23 mouse cellular contexts compared by ENCODE assay signal in genomic region chr10:117320571-117320981, GRCm38 (mm10). TPM values are rescaled to one million over a fixed set of nuclear protein-coding genes. Genes with fewer than 3 reads are reported as not detected.
DNase-seq lines count a peak whose midpoint lies in the region; ATAC-seq and TF ChIP-seq lines count a peak whose summit lies in the region.
"Had no signal": no experiment of that assay in that cellular context is flagged by ENCODE, and none has a peak within 500 bp of the region (broad histone marks: within the 10 kb centered on the region; RNA-seq: fewer than 3 reads in every experiment).

No protein-coding gene starts in this region.

- TF ChIP-seq POLR2A in bone marrow macrophage, adult 2 months (IDR thresholded peaks at IDR 0.05; ENCODE audit: borderline replicate concordance, low read depth, low read length), result no peak

- H3K4me2 ChIP-seq in intestine, postnatal 0 days (replicated peaks; ENCODE audit: low read depth), result no peak overlapping the region
- H3K4me2 ChIP-seq in intestine, embryonic 15.5 days (replicated peaks), result no peak overlapping the region
- no peak overlapping the region for H3K4me2 ChIP-seq in lung, postnatal 0 days (replicated peaks; ENCODE audit: low read depth, low read length)
- H3K4me2 ChIP-seq: embryonic facial prominence, embryonic 13.5 days; hindbrain, embryonic 13.5 days; liver, embryonic 11.5 days; lung, embryonic 14.5 days; neural tube, embryonic 15.5 days; stomach, embryonic 15.5 days had no signal

- H3K27me3 ChIP-seq in intestine, postnatal 0 days (replicated peaks; ENCODE audit: control insufficient read depth, insufficient read depth, low read length), result no peaks in the 10 kb centered on the region
- H3K27me3 ChIP-seq in intestine, embryonic 15.5 days (replicated peaks), result no peaks in the 10 kb centered on the region
- no peaks in the 10 kb centered on the region for H3K27me3 ChIP-seq in lung, postnatal 0 days (replicated peaks; ENCODE audit: insufficient read depth, low read length)
- H3K27me3 ChIP-seq: embryonic facial prominence, embryonic 13.5 days; hindbrain, embryonic 13.5 days; neural tube, embryonic 15.5 days; stomach, embryonic 15.5 days had no signal

- TF ChIP-seq EP300 in lung, postnatal 0 days (IDR thresholded peaks at IDR 0.05), result peak; percentile 93

- H3K9me3 ChIP-seq in intestine, postnatal 0 days (ENCODE audit: control insufficient read depth), result no peaks in the 10 kb centered on the region
- no peaks in the 10 kb centered on the region for H3K9me3 ChIP-seq in intestine, embryonic 15.5 days
- no peaks in the 10 kb centered on the region for H3K9me3 ChIP-seq in lung, postnatal 0 days (ENCODE audit: low read length)
- H3K9me3 ChIP-seq: embryonic facial prominence, embryonic 13.5 days; hindbrain, embryonic 13.5 days; neural tube, embryonic 15.5 days; stomach, embryonic 15.5 days had no signal

- no peak overlapping the region for H3K9ac ChIP-seq in intestine, postnatal 0 days (ENCODE audit: low read depth, low read length)
- no peak overlapping the region for H3K9ac ChIP-seq in intestine, embryonic 15.5 days
- H3K9ac ChIP-seq in lung, postnatal 0 days (replicated peaks; ENCODE audit: low read depth), result no peak overlapping the region
- H3K9ac ChIP-seq: embryonic facial prominence, embryonic 13.5 days; hindbrain, embryonic 13.5 days; lung, embryonic 14.5 days; neural tube, embryonic 15.5 days; stomach, embryonic 15.5 days had no signal

- no peak overlapping the region for H3K4me3 ChIP-seq in intestine, postnatal 0 days (ENCODE audit: low read depth, low read length)
- no peak overlapping the region for H3K4me3 ChIP-seq in intestine, embryonic 15.5 days (replicated peaks)
- no peak overlapping the region for H3K4me3 ChIP-seq in bone marrow macrophage, adult 2 months (ENCODE audit: insufficient read depth, low read length)
- H3K4me3 ChIP-seq in lung, postnatal 0 days (ENCODE audit: low read depth, low read length), result no peak overlapping the region
- H3K4me3 ChIP-seq: embryonic facial prominence, embryonic 13.5 days; hindbrain, embryonic 13.5 days; neural tube, embryonic 15.5 days; stomach, embryonic 15.5 days had no signal

- ATAC-seq in intestine, postnatal 0 days, result peak; percentile 31; the same call in 1 of the 2 replicates
- no peak for ATAC-seq in intestine, embryonic 15.5 days
- peak; percentile 88 for ATAC-seq in lung, postnatal 0 days
- ATAC-seq: CD4-positive, CD25-positive, alpha-beta regulatory T cell, adult 4 months; forebrain, embryonic 16.5 days; inflammation-experienced regulatory T-cells, adult 6 months; midbrain, embryonic 16.5 days had no signal

- DNase-seq in lung, postnatal 0 days (ENCODE audit: low spot score), result peak; percentile 86
- DNase-seq in retina, postnatal 1 day, result peak; percentile 58
- DNase-seq in urinary bladder, postnatal 25 days (ENCODE audit: low spot score), result no peak
- no peak for DNase-seq in urinary bladder, postnatal 10 days (ENCODE audit: low spot score)
- DNase-seq: cerebellum, adult 11 months; cerebellum, postnatal 10 days; gastrocnemius, postnatal 25 days; layer of hippocampus, postnatal 36 days; lung, embryonic 14.5 days; right cerebral cortex, postnatal 25 days had no signal

- TF ChIP-seq CTCF in intestine, postnatal 0 days (IDR thresholded peaks at IDR 0.05; ENCODE audit: low read depth), result no peak
- TF ChIP-seq CTCF in bone marrow macrophage, adult 2 months (IDR thresholded peaks at IDR 0.05; ENCODE audit: low read depth, low read length), result no peak
- TF ChIP-seq CTCF in lung, postnatal 0 days (IDR thresholded peaks at IDR 0.05), result no peak

- no peaks in the 10 kb centered on the region for H3K36me3 ChIP-seq in intestine, postnatal 0 days (ENCODE audit: control insufficient read depth, insufficient read depth)
- no peaks in the 10 kb centered on the region for H3K36me3 ChIP-seq in intestine, embryonic 15.5 days
- H3K36me3 ChIP-seq in lung, postnatal 0 days (ENCODE audit: insufficient read depth, low read length), result no peaks in the 10 kb centered on the region
- H3K36me3 ChIP-seq: embryonic facial prominence, embryonic 13.5 days; hindbrain, embryonic 13.5 days; neural tube, embryonic 15.5 days; stomach, embryonic 15.5 days had no signal

- no peaks in the 10 kb centered on the region for H3K4me1 ChIP-seq in intestine, postnatal 0 days (replicated peaks; ENCODE audit: control insufficient read depth, insufficient read depth, low read length)
- H3K4me1 ChIP-seq in intestine, embryonic 15.5 days (replicated peaks), result no peaks in the 10 kb centered on the region
- H3K4me1 ChIP-seq in bone marrow macrophage, adult 2 months (ENCODE audit: control insufficient read depth, insufficient read depth, low read length), result peaks cover 44% of the 10 kb centered on the region
- no peaks in the 10 kb centered on the region for H3K4me1 ChIP-seq in lung, postnatal 0 days (ENCODE audit: insufficient read depth, low read depth, low read length)
- H3K4me1 ChIP-seq: embryonic facial prominence, embryonic 13.5 days; hindbrain, embryonic 13.5 days; neural tube, embryonic 15.5 days; stomach, embryonic 15.5 days had no signal

- no peak overlapping the region for H3K27ac ChIP-seq in intestine, postnatal 0 days (ENCODE audit: low read depth, low read length)
- no peak overlapping the region for H3K27ac ChIP-seq in intestine, embryonic 15.5 days
- H3K27ac ChIP-seq in bone marrow macrophage, adult 2 months (ENCODE audit: insufficient read depth, low read depth, low read length), result peak overlapping the region; percentile 22
- no peak overlapping the region; the same call in 1 of the 2 replicates for H3K27ac ChIP-seq in lung, postnatal 0 days (ENCODE audit: low read length)
- H3K27ac ChIP-seq: embryonic facial prominence, embryonic 13.5 days; hindbrain, embryonic 13.5 days; neural tube, embryonic 15.5 days; stomach, embryonic 15.5 days had no signal

- WGBS in intestine, postnatal 0 days, result 61% methylated on average over 3 of the region's 3 CpGs
- WGBS in intestine, embryonic 15.5 days, result 83% methylated on average over 3 of the region's 3 CpGs
- WGBS in lung, postnatal 0 days, result 45% methylated on average over 3 of the region's 3 CpGs

RNA-seq across cellular contexts. Expression of gene Lyz1, which starts 27.9 kb away (rescaled TPM):
- 7.7 and 9.6 TPM in 2 replicates for polyA plus RNA-seq in intestine, postnatal 0 days (2015; fragmentation: Nextera tagmentation; extraction: Ambion mirVana)
- polyA plus RNA-seq in intestine, embryonic 15.5 days (2015; fragmentation: Nextera tagmentation; extraction: Ambion mirVana), result 12.9 and 15.4 TPM in 2 replicates
- 90.7 and 94.4 TPM in 2 replicates for polyA plus RNA-seq in bone marrow macrophage, adult 2 months (2012; ENCODE audit: insufficient read depth, insufficient read length, missing spikeins)
- polyA plus RNA-seq in lung, postnatal 0 days (2015; fragmentation: Nextera tagmentation; extraction: Ambion mirVana), result 2,166 and 3,269 TPM in 2 replicates
- polyA plus RNA-seq: CD4-positive, CD25-positive, alpha-beta regulatory T cell, adult 4 months; embryonic facial prominence, embryonic 13.5 days; forebrain, embryonic 16.5 days; hindbrain, embryonic 13.5 days; kidney, embryonic 16.5 days; liver, embryonic 11.5 days; lung, embryonic 14.5 days; midbrain, embryonic 16.5 days had no signal

RNA-seq across cellular contexts. Expression of gene Lyz2, which starts 38.5 kb away (rescaled TPM):
- 43.9 and 47.9 TPM in 2 replicates for polyA plus RNA-seq in intestine, postnatal 0 days (2015; fragmentation: Nextera tagmentation; extraction: Ambion mirVana)
- polyA plus RNA-seq in intestine, embryonic 15.5 days (2015; fragmentation: Nextera tagmentation; extraction: Ambion mirVana), result 97.1 and 105 TPM in 2 replicates
- 36,853 and 37,625 TPM in 2 replicates for polyA plus RNA-seq in bone marrow macrophage, adult 2 months (2012; ENCODE audit: insufficient read depth, insufficient read length, missing spikeins)
- polyA plus RNA-seq in lung, postnatal 0 days (2015; fragmentation: Nextera tagmentation; extraction: Ambion mirVana), result 2,893 and 3,526 TPM in 2 replicates

RNA-seq across cellular contexts. Expression of gene Cpsf6, which starts 59.2 kb away (rescaled TPM):
- 41.2 and 45.4 TPM in 2 replicates for polyA plus RNA-seq in intestine, postnatal 0 days (2015; fragmentation: Nextera tagmentation; extraction: Ambion mirVana)
- polyA plus RNA-seq in intestine, embryonic 15.5 days (2015; fragmentation: Nextera tagmentation; extraction: Ambion mirVana), result 112 and 129 TPM in 2 replicates
- 57.9 and 60.2 TPM in 2 replicates for polyA plus RNA-seq in bone marrow macrophage, adult 2 months (2012; ENCODE audit: insufficient read depth, insufficient read length, missing spikeins)
- polyA plus RNA-seq in lung, postnatal 0 days (2015; fragmentation: Nextera tagmentation; extraction: Ambion mirVana), result 61.0 and 67.6 TPM in 2 replicates

Comparison
In these comparisons a context has a peak if more than half of its experiments do, and no peak if none do; other contexts are left out.
1. DNase-seq: peak in lung, postnatal 0 days (single experiment) and retina, postnatal 1 day (single experiment); none in urinary bladder, postnatal 25 days (single experiment) and urinary bladder, postnatal 10 days (single experiment).
2. RNA of gene Lyz1, which starts 27.9 kb away (polyA plus RNA-seq): 2,166 to 3,269 TPM in lung, postnatal 0 days; 90.7 to 94.4 TPM in bone marrow macrophage, adult 2 months, 12.9 to 15.4 TPM in intestine, embryonic 15.5 days and 7.7 to 9.6 TPM in intestine, postnatal 0 days; every median in the first group is over 10 times any median in the second.
3. RNA of gene Lyz2, which starts 38.5 kb away (polyA plus RNA-seq): 36,853 to 37,625 TPM in bone marrow macrophage, adult 2 months and 2,893 to 3,526 TPM in lung, postnatal 0 days; 97.1 to 105 TPM in intestine, embryonic 15.5 days and 43.9 to 47.9 TPM in intestine, postnatal 0 days; every median in the first group is over 10 times any median in the second.